Mouse (Mus musculus): Measurements from ENCODE around the gene Stag3.

The Stag3 gene

GRCm38 (mm10) chr5:138279585-138280424 is at the start of gene Stag3, which contains the start of the genes Gm43720 and Gpc2:
Gene Stag3, plus strand, starts transcription at chr5:138280240.
Gene Gm43720, minus strand, starts transcription at chr5:138279958.
Gene Gpc2, minus strand, starts transcription at chr5:138280005.
- peak; percentile 99 for DNase-seq (ENCODE audit: low read depth, low spot score)

GRCm38 (mm10) chr5:138233778-138234177 is 46.3 kb upstream of the Stag3 start:
- no peak for DNase-seq (ENCODE audit: low read depth, low spot score)

- no peak for DNase-seq (ENCODE audit: low read depth, low spot score)
Observed at GRCm38 (mm10) chr5:138234224-138234623, 45.8 kb upstream of the Stag3 start.

GRCm38 (mm10) chr5:138241511-138241910 is 38.5 kb upstream of the Stag3 start:
- DNase-seq (ENCODE audit: low read depth, low spot score): no peak

- DNase-seq (ENCODE audit: low read depth, low spot score): no peak
Observed at GRCm38 (mm10) chr5:138251144-138251543, 28.9 kb upstream of the Stag3 start.

GRCm38 (mm10) chr5:138253061-138253460 is 27.0 kb upstream of the Stag3 start:
- no peak for DNase-seq (ENCODE audit: low read depth, low spot score)

GRCm38 (mm10) chr5:138255353-138256093 is 24.5 kb upstream of the Stag3 start, which contains the start of gene Lamtor4:
Gene Lamtor4, plus strand, starts transcription at chr5:138255482.
- DNase-seq (ENCODE audit: low read depth, low spot score): peak; percentile 94

- DNase-seq (ENCODE audit: low read depth, low spot score): no peak
Observed at GRCm38 (mm10) chr5:138256094-138256467, 24.0 kb upstream of the Stag3 start.

- no peak for DNase-seq (ENCODE audit: low read depth, low spot score)
Observed at GRCm38 (mm10) chr5:138256966-138257584, 23.0 kb upstream of the Stag3 start.

GRCm38 (mm10) chr5:138257585-138257978 is 22.5 kb upstream of the Stag3 start:
- no peak for DNase-seq (ENCODE audit: low read depth, low spot score)

- no peak for DNase-seq (ENCODE audit: low read depth, low spot score)
Observed at GRCm38 (mm10) chr5:138258078-138258477, 22.0 kb upstream of the Stag3 start.

GRCm38 (mm10) chr5:138258542-138258941 is 21.5 kb upstream of the Stag3 start:
- DNase-seq (ENCODE audit: low read depth, low spot score): no peak

GRCm38 (mm10) chr5:138258993-138259392 is 21.0 kb upstream of the Stag3 start:
- DNase-seq (ENCODE audit: low read depth, low spot score): no peak

GRCm38 (mm10) chr5:138260051-138260450 is 20.0 kb upstream of the Stag3 start:
- no peak for DNase-seq (ENCODE audit: low read depth, low spot score)

GRCm38 (mm10) chr5:138260834-138261233 is 19.2 kb upstream of the Stag3 start:
- DNase-seq (ENCODE audit: low read depth, low spot score): no peak

- no peak for DNase-seq (ENCODE audit: low read depth, low spot score)
Observed at GRCm38 (mm10) chr5:138262001-138262400, 18.0 kb upstream of the Stag3 start.

GRCm38 (mm10) chr5:138262582-138263240 is 17.3 kb upstream of the Stag3 start:
- DNase-seq (ENCODE audit: low read depth, low spot score): no peak

GRCm38 (mm10) chr5:138263260-138264206 is 16.5 kb upstream of the Stag3 start, which contains the start of gene BC037034:
Gene BC037034, minus strand, starts transcription at chr5:138264033.
- peak; percentile 78 for DNase-seq (ENCODE audit: low read depth, low spot score)

GRCm38 (mm10) chr5:138264207-138264578 is 15.8 kb upstream of the Stag3 start:
- no peak for DNase-seq (ENCODE audit: low read depth, low spot score)

GRCm38 (mm10) chr5:138265712-138266111 is 14.3 kb upstream of the Stag3 start:
- DNase-seq (ENCODE audit: low read depth, low spot score): no peak

Data from brain, embryonic 18.5 days (tissue).